Mouse (Mus musculus) ES-E14 (cell line): ENCODE data around the gene Spred3.
"Not testable (repeated sequence)": the region's sequence is repeated elsewhere in the genome, so short reads cannot be mapped to it uniquely, and the experiment has no call there.

Experiments
- CHD2 ChIP-seq: IDR thresholded peaks from 2 replicates; pipeline ENCODE4 v1.6.1; 2014; ENCODE audit warnings: mild to moderate bottlenecking, low read depth, low read length, inconsistent platforms
- HCFC1 ChIP-seq: IDR thresholded peaks from 2 replicates; pipeline ENCODE4 v1.6.1; 2012; ENCODE audit warnings: low read length, inconsistent platforms, borderline replicate concordance; ENCODE audit not compliant: insufficient read depth
- MAFK ChIP-seq: IDR thresholded peaks from 2 replicates; pipeline ENCODE4 v1.6.1; 2014; ENCODE audit warnings: mild to moderate bottlenecking, low read depth, low read length, inconsistent platforms; ENCODE audit not compliant: insufficient read depth
- ZNF384 ChIP-seq: IDR thresholded peaks from 2 replicates; pipeline ENCODE4 v1.6.1; 2012; ENCODE audit warnings: low read depth, low read length, inconsistent platforms

GRCm38 (mm10) chr7:29211013-29211412, 40.8 kb upstream of the Spred3 start:
- not testable (repeated sequence) for TF ChIP-seq ZNF384, CHD2, MAFK, HCFC1
